ENCODE assay signal across 8 mouse cellular contexts in genomic region chr16:21695242-21695578, GRCm38 (mm10). TPM values are rescaled to one million over a fixed set of nuclear protein-coding genes. Genes with fewer than 3 reads are reported as not detected.
DNase-seq lines count a peak whose midpoint lies in the region; ATAC-seq and TF ChIP-seq lines count a peak whose summit lies in the region.

No protein-coding gene starts in this region.

- no peak overlapping the region for H3K9ac ChIP-seq in ES-E14 (ENCODE audit: insufficient read depth, low read depth, low read length, poor library complexity, severe bottlenecking)
- peak overlapping the region; percentile 94 for H3K9ac ChIP-seq in heart, embryonic 16.5 days (ENCODE audit: low read length)
- peak overlapping the region; percentile 67 for H3K9ac ChIP-seq in lung, embryonic 14.5 days

- H3K36me3 ChIP-seq in ES-E14 (ENCODE audit: control insufficient read depth, insufficient read depth, low read length, poor library complexity, severe bottlenecking), result no peaks in the 10 kb centered on the region
- H3K36me3 ChIP-seq in forebrain, embryonic 10.5 days (replicated peaks), result no peaks in the 10 kb centered on the region
- no peaks in the 10 kb centered on the region for H3K36me3 ChIP-seq in heart, embryonic 16.5 days (ENCODE audit: control insufficient read depth, insufficient read depth)
- no peaks in the 10 kb centered on the region for H3K36me3 ChIP-seq in lung, embryonic 14.5 days (ENCODE audit: insufficient read depth)

- H3K9me3 ChIP-seq in ES-E14 (ENCODE audit: control insufficient read depth, insufficient read depth, low read depth, low read length), result no peaks in the 10 kb centered on the region
- H3K9me3 ChIP-seq in forebrain, embryonic 10.5 days, result peaks cover 14% of the 10 kb centered on the region; the same call in 1 of the 2 replicates
- 0 out of 2 replicates have a peak, but pooled peaks cover 4% of the 10 kb centered on the region for H3K9me3 ChIP-seq in heart, embryonic 16.5 days (replicated peaks; ENCODE audit: control insufficient read depth, low read length)
- H3K9me3 ChIP-seq in lung, embryonic 14.5 days (ENCODE audit: low read depth, low read length), result no peaks in the 10 kb centered on the region; the same call in 1 of the 2 replicates

- DNase-seq in ES-E14 (ENCODE audit: low read depth, low spot score), result no peak
- peak; percentile 28 for DNase-seq in brain, embryonic 18.5 days (ENCODE audit: low read depth, low spot score)
- peak; percentile 43 for DNase-seq in forebrain, embryonic 10.5 days (ENCODE audit: extremely low spot score, low spot score)
- peak; percentile 58 for DNase-seq in kidney, postnatal 10 days
- DNase-seq in lung, embryonic 14.5 days, result peak; percentile 60
- no peak for DNase-seq in spleen, postnatal 10 days (ENCODE audit: low spot score in 2 of 2)

- no peak for TF ChIP-seq CTCF in lung, embryonic 14.5 days (IDR thresholded peaks at IDR 0.05; ENCODE audit: low read depth)
- TF ChIP-seq CTCF in olfactory bulb, adult 2 months (IDR thresholded peaks at IDR 0.05; ENCODE audit: insufficient read depth, low read depth, low read length), result no peak

- H3K27ac ChIP-seq in ES-E14 (ENCODE audit: insufficient read depth, low read depth, low read length, poor library complexity, severe bottlenecking), result no peak overlapping the region
- H3K27ac ChIP-seq in forebrain, embryonic 10.5 days, result peak overlapping the region; percentile 95
- H3K27ac ChIP-seq in heart, embryonic 16.5 days (ENCODE audit: low read length), result peak overlapping the region; percentile 8
- H3K27ac ChIP-seq in lung, embryonic 14.5 days (ENCODE audit: low read depth), result no peak overlapping the region
- no peak overlapping the region for H3K27ac ChIP-seq in olfactory bulb, adult 2 months (ENCODE audit: insufficient read depth, low read depth, low read length)

- 1% methylated on average over 12 of the region's 12 CpGs for WGBS in forebrain, embryonic 10.5 days
- WGBS in heart, embryonic 16.5 days, result 4% methylated on average over 12 of the region's 12 CpGs
- WGBS in lung, embryonic 14.5 days, result 1% methylated on average over 12 of the region's 12 CpGs
- WGBS in olfactory bulb, adult 2 months, result 8% methylated on average over 12 of the region's 12 CpGs

- peak; percentile 50; the same call in 1 of the 2 replicates for ATAC-seq in heart, embryonic 16.5 days (replicated peaks; ENCODE audit: extremely low read depth, insufficient read depth, low FRiP score)
- ATAC-seq in lung, embryonic 14.5 days (ENCODE audit: insufficient read depth), result peak; percentile 72

- in situ Hi-C loops in ES-E14 (cut with MboI; ENCODE audit: low sequenced_read_pairs in 2 of 2, unreplicated experiment in 2 of 2), result no loop called here

- peak overlapping the region; percentile 67 to 80 for H3K4me3 ChIP-seq in ES-E14 (ENCODE audit: insufficient read depth in 1 of 2, low read depth in 1 of 2, low read length in 2 of 2, poor library complexity in 1 of 2, severe bottlenecking in 1 of 2)
- peak overlapping the region; percentile 88 for H3K4me3 ChIP-seq in forebrain, embryonic 10.5 days
- peak overlapping the region; percentile 84 for H3K4me3 ChIP-seq in heart, embryonic 16.5 days (ENCODE audit: low read length)
- H3K4me3 ChIP-seq in lung, embryonic 14.5 days (ENCODE audit: low read depth, low read length), result peak overlapping the region; percentile 78
- H3K4me3 ChIP-seq in olfactory bulb, adult 2 months (ENCODE audit: insufficient read depth, low read depth, low read length), result peak overlapping the region; percentile 86

- TF ChIP-seq POLR2A in olfactory bulb, adult 2 months (IDR thresholded peaks at IDR 0.05; ENCODE audit: insufficient read depth, low read depth, low read length), result no peak

- peaks cover 0 to 6% of the 10 kb centered on the region in 2 experiments; a peak in 3 of 4 replicates for H3K4me1 ChIP-seq in ES-E14 (ENCODE audit: control insufficient read depth in 2 of 2, insufficient read depth in 2 of 2, low read length in 2 of 2, poor library complexity in 1 of 2)
- peaks cover 41% of the 10 kb centered on the region for H3K4me1 ChIP-seq in forebrain, embryonic 10.5 days
- peaks cover 21% of the 10 kb centered on the region for H3K4me1 ChIP-seq in heart, embryonic 16.5 days (ENCODE audit: control insufficient read depth, insufficient read depth, low read length)
- H3K4me1 ChIP-seq in lung, embryonic 14.5 days (ENCODE audit: insufficient read depth), result peaks cover 4% of the 10 kb centered on the region; the same call in 1 of the 2 replicates
- peaks cover 16% of the 10 kb centered on the region for H3K4me1 ChIP-seq in olfactory bulb, adult 2 months (ENCODE audit: control insufficient read depth, insufficient read depth, low read length)

- peaks cover 23% of the 10 kb centered on the region for H3K27me3 ChIP-seq in forebrain, embryonic 10.5 days (ENCODE audit: poor library complexity, severe bottlenecking)
- H3K27me3 ChIP-seq in heart, embryonic 16.5 days (ENCODE audit: control insufficient read depth, insufficient read depth, low read length), result no peaks in the 10 kb centered on the region
- H3K27me3 ChIP-seq in lung, embryonic 14.5 days (ENCODE audit: insufficient read depth, low read length), result no peaks in the 10 kb centered on the region

- peak overlapping the region; percentile 96 for H3K4me2 ChIP-seq in heart, embryonic 16.5 days (ENCODE audit: low read depth, low read length)
- H3K4me2 ChIP-seq in lung, embryonic 14.5 days, result peak overlapping the region; percentile 96

TF ChIP-seq in ES-E14, 5 proteins besides CTCF, POLR2A, EP300 and RAD21:
- TF ChIP-seq MAFK (IDR thresholded peaks at IDR 0.05; ENCODE audit: insufficient read depth, low read depth, low read length) (no peak), CHD2 (IDR thresholded peaks at IDR 0.05; ENCODE audit: low read depth, low read length) (no peak), HCFC1 (IDR thresholded peaks at IDR 0.05; ENCODE audit: borderline replicate concordance, insufficient read depth, low read length) (no peak), ZC3H11A (IDR thresholded peaks at IDR 0.05; ENCODE audit: borderline replicate concordance, low read depth, low read length) (no peak), ZNF384 (IDR thresholded peaks at IDR 0.05; ENCODE audit: low read depth, low read length) (no peak)

RNA-seq across cellular contexts. Expression of gene 2510009E07Rik, which starts 0.7 kb away (rescaled TPM):
- 1.1 and 1.8 TPM in 2 replicates for total RNA-seq in ES-E14 (2012; rRNA removed)
- polyA plus RNA-seq in forebrain, embryonic 10.5 days (2016; fragmentation: Nextera tagmentation; extraction: Ambion mirVana), result 29.2 and 31.9 TPM in 2 replicates
- 24.5 TPM in 2 replicates for polyA plus RNA-seq in heart, embryonic 16.5 days (2015; fragmentation: Nextera tagmentation; extraction: Ambion mirVana)
- polyA plus RNA-seq in lung, embryonic 14.5 days (2014; fragmentation: Nextera tagmentation; extraction: Ambion mirVana), result 19.7 and 22.2 TPM in 2 replicates
- not detected in 2 replicates for polyA plus RNA-seq in olfactory bulb, adult 2 months (2012; ENCODE audit: insufficient read depth, insufficient read length, low replicate concordance, missing spikeins)

Comparison
In these comparisons a context has a peak if more than half of its experiments do, and no peak if none do; other contexts are left out.
1. DNase-seq: peak in brain, embryonic 18.5 days (single experiment), forebrain, embryonic 10.5 days (single experiment), kidney, postnatal 10 days (single experiment) and lung, embryonic 14.5 days (single experiment); none in ES-E14 (single experiment) and spleen, postnatal 10 days (0 of 2).
2. H3K27ac ChIP-seq: peak in forebrain, embryonic 10.5 days (single experiment) and heart, embryonic 16.5 days (single experiment); none in ES-E14 (single experiment), lung, embryonic 14.5 days (single experiment) and olfactory bulb, adult 2 months (single experiment).
3. Peak in every context shown above with its lines, with median percentiles within 50 percentile points of each other: H3K4me3 ChIP-seq.